Comparison of ENCODE assay signal across 23 mouse cellular contexts in genomic region chr2:168005005-168005404, GRCm38 (mm10). TPM values are rescaled to one million over a fixed set of nuclear protein-coding genes. Genes with fewer than 3 reads are reported as not detected.
DNase-seq lines count a peak whose midpoint lies in the region; ATAC-seq and TF ChIP-seq lines count a peak whose summit lies in the region.
"Had no signal": no experiment of that assay in that cellular context is flagged by ENCODE, and none has a peak within 500 bp of the region (broad histone marks: within the 10 kb centered on the region; RNA-seq: fewer than 3 reads in every experiment).

No protein-coding gene starts in this region.

- 90% methylated on average over 3 of the region's 3 CpGs for WGBS in kidney, embryonic 15.5 days
- 73% methylated on average over 3 of the region's 3 CpGs for WGBS in embryonic facial prominence, embryonic 10.5 days
- WGBS in intestine, postnatal 0 days = 40% methylated on average over 3 of the region's 3 CpGs

- no peak overlapping the region for H3K4me2 ChIP-seq in kidney, embryonic 15.5 days
- H3K4me2 ChIP-seq in intestine, postnatal 0 days (replicated peaks; ENCODE audit: low read depth) = no peak overlapping the region
- H3K4me2 ChIP-seq: forebrain, embryonic 15.5 days; limb, embryonic 15.5 days; midbrain, embryonic 13.5 days; neural tube, embryonic 12.5 days; stomach, embryonic 15.5 days had no signal

- peaks cover 4% of the 10 kb centered on the region; the same call in 1 of the 2 replicates for H3K9me3 ChIP-seq in kidney, embryonic 15.5 days (replicated peaks)
- peaks cover 9% of the 10 kb centered on the region for H3K9me3 ChIP-seq in embryonic facial prominence, embryonic 10.5 days
- no peaks in the 10 kb centered on the region for H3K9me3 ChIP-seq in intestine, postnatal 0 days (ENCODE audit: control insufficient read depth)
- H3K9me3 ChIP-seq: limb, embryonic 15.5 days; stomach, embryonic 15.5 days had no signal

- no peak for ATAC-seq in kidney, embryonic 15.5 days (replicated peaks; ENCODE audit: low FRiP score)
- peak; percentile 40 for ATAC-seq in intestine, postnatal 0 days
- ATAC-seq: CD4-positive, CD25-positive, alpha-beta regulatory T cell, adult 4 months; forebrain, embryonic 15.5 days; hindbrain, postnatal 0 days; midbrain, embryonic 13.5 days had no signal

- H3K36me3 ChIP-seq in kidney, embryonic 15.5 days = no peaks in the 10 kb centered on the region
- no peaks in the 10 kb centered on the region for H3K36me3 ChIP-seq in embryonic facial prominence, embryonic 10.5 days (replicated peaks)
- H3K36me3 ChIP-seq in intestine, postnatal 0 days (ENCODE audit: control insufficient read depth, insufficient read depth) = no peaks in the 10 kb centered on the region
- H3K36me3 ChIP-seq: forebrain, embryonic 15.5 days; midbrain, embryonic 13.5 days; neural tube, embryonic 12.5 days; stomach, embryonic 15.5 days had no signal

- DNase-seq in kidney, adult 11 months = peak; percentile 62
- DNase-seq in embryonic facial prominence, embryonic 10.5 days (ENCODE audit: low spot score) = no peak
- peak; percentile 69 to 74 for DNase-seq in kidney, postnatal 36 days
- DNase-seq in left cerebral cortex, adult 18-20 months (ENCODE audit: low spot score in 2 of 2) = no peak
- no peak for DNase-seq in adrenal gland, postnatal 14 days
- no peak for DNase-seq in left cerebral cortex, adult 8-10 months (ENCODE audit: low spot score in 2 of 2)
- DNase-seq: cerebellum, adult 9-10 months; layer of hippocampus, adult 9-11 months; lung, postnatal 14 days; right cerebral cortex, postnatal 25 days; thymus, adult 2 months; thymus, postnatal 4 days had no signal

- H3K4me1 ChIP-seq in kidney, embryonic 15.5 days = peaks cover 30% of the 10 kb centered on the region
- peaks cover 60% of the 10 kb centered on the region for H3K4me1 ChIP-seq in embryonic facial prominence, embryonic 10.5 days
- peaks cover 14% of the 10 kb centered on the region for H3K4me1 ChIP-seq in intestine, postnatal 0 days (replicated peaks; ENCODE audit: control insufficient read depth, insufficient read depth, low read length)
- H3K4me1 ChIP-seq: forebrain, embryonic 15.5 days had no signal

- TF ChIP-seq CTCF in intestine, postnatal 0 days (IDR thresholded peaks at IDR 0.05; ENCODE audit: low read depth) = no peak

- H3K9ac ChIP-seq in kidney, embryonic 15.5 days = no peak overlapping the region
- H3K9ac ChIP-seq in intestine, postnatal 0 days (ENCODE audit: low read depth, low read length) = no peak overlapping the region
- H3K9ac ChIP-seq: forebrain, embryonic 15.5 days; limb, embryonic 15.5 days; midbrain, embryonic 13.5 days; neural tube, embryonic 12.5 days; stomach, embryonic 15.5 days had no signal

- no peak overlapping the region for H3K4me3 ChIP-seq in kidney, embryonic 15.5 days (replicated peaks)
- no peak overlapping the region for H3K4me3 ChIP-seq in embryonic facial prominence, embryonic 10.5 days
- no peak overlapping the region for H3K4me3 ChIP-seq in intestine, postnatal 0 days (ENCODE audit: low read depth, low read length)
- H3K4me3 ChIP-seq: forebrain, embryonic 15.5 days; limb, embryonic 15.5 days; midbrain, embryonic 13.5 days; neural tube, embryonic 12.5 days; stomach, embryonic 15.5 days had no signal

- no peaks in the 10 kb centered on the region for H3K27me3 ChIP-seq in kidney, embryonic 15.5 days
- no peaks in the 10 kb centered on the region for H3K27me3 ChIP-seq in embryonic facial prominence, embryonic 10.5 days (replicated peaks; ENCODE audit: low read depth, poor library complexity, severe bottlenecking)
- no peaks in the 10 kb centered on the region for H3K27me3 ChIP-seq in intestine, postnatal 0 days (replicated peaks; ENCODE audit: control insufficient read depth, insufficient read depth, low read length)
- H3K27me3 ChIP-seq: forebrain, embryonic 15.5 days; limb, embryonic 15.5 days; midbrain, embryonic 13.5 days; neural tube, embryonic 12.5 days; stomach, embryonic 15.5 days had no signal

- no peak overlapping the region for H3K27ac ChIP-seq in kidney, embryonic 15.5 days
- peak overlapping the region; percentile 16 for H3K27ac ChIP-seq in embryonic facial prominence, embryonic 10.5 days (replicated peaks)
- no peak overlapping the region for H3K27ac ChIP-seq in intestine, postnatal 0 days (ENCODE audit: low read depth, low read length)
- H3K27ac ChIP-seq: forebrain, embryonic 15.5 days; hindbrain, postnatal 0 days; limb, embryonic 15.5 days; midbrain, embryonic 13.5 days; neural tube, embryonic 12.5 days; stomach, embryonic 15.5 days had no signal

RNA-seq across cellular contexts. Expression of gene Ripor3, which starts 5.4 kb away (rescaled TPM):
- polyA plus RNA-seq in kidney, embryonic 15.5 days (2015; fragmentation: Nextera tagmentation; extraction: Ambion mirVana) = 1.6 and 1.9 TPM in 2 replicates
- polyA plus RNA-seq in embryonic facial prominence, embryonic 10.5 days (2016; fragmentation: Nextera tagmentation; extraction: Ambion mirVana) = 0.47 and 0.95 TPM in 2 replicates
- polyA plus RNA-seq in intestine, postnatal 0 days (2015; fragmentation: Nextera tagmentation; extraction: Ambion mirVana) = 1.5 and 1.6 TPM in 2 replicates
- under 1 TPM; 0.33 to 0.59 TPM for total RNA-seq in left cerebral cortex, adult 18-20 months (2021)
- total RNA-seq in adrenal gland, postnatal 14 days (2021) = 2.6 and 5.3 TPM in 2 replicates
- total RNA-seq in left cerebral cortex, adult 8-10 months (2022) = 1 to 10 TPM in 1 of 4 experiments, under 1 TPM in 3; 0.37 to 1.0 (median 0.65) TPM
- total RNA-seq: hematopoietic stem cell, adult 5-6 weeks; monocyte, adult 5-6 weeks had no signal

Comparison
In these comparisons a context has a peak if more than half of its experiments do, and no peak if none do; other contexts are left out.
1. DNase-seq: peak in kidney, adult 11 months (single experiment) and kidney, postnatal 36 days (2 of 2); none in embryonic facial prominence, embryonic 10.5 days (single experiment), left cerebral cortex, adult 18-20 months (0 of 2), adrenal gland, postnatal 14 days (single experiment) and left cerebral cortex, adult 8-10 months (0 of 2).